Mouse (Mus musculus) left cerebral cortex, adult 8-10 months (tissue): ENCODE results near the gene Zeb2. TPM values are rescaled to one million over a fixed set of nuclear protein-coding genes. Genes with fewer than 3 reads are reported as not detected.
"Not testable (repeated sequence)": the region's sequence is repeated elsewhere in the genome, so short reads cannot be mapped to it uniquely, and the experiment has no call there.

Source experiments
- DNase-seq, 2 experiments: peaks; one replicate each; pipeline ENCODE4 v3.0.0; 2022; ENCODE audit warnings: low spot score in 2 of 2
- total RNA-seq, 4 experiments: library from RNA; stranded (reverse); gene quantifications; 2 replicates each; pipeline ENCODE4 v1.2.4; 2022

Gene Zeb2
- total RNA-seq, 4 experiments from 2014 or later = 162 to 184 (median 166) TPM

- no peak for DNase-seq
These were observed 5.0 kb downstream of the Zeb2 start for GRCm38 (mm10) chr2:45112021-45112747.

GRCm38 (mm10) chr2:45111571-45111970 lies 5.6 kb downstream of the Zeb2 start:
- DNase-seq = not testable (repeated sequence)

- no peak for DNase-seq
These were observed 6.3 kb downstream of the Zeb2 start for GRCm38 (mm10) chr2:45110757-45111411.

DNA sequence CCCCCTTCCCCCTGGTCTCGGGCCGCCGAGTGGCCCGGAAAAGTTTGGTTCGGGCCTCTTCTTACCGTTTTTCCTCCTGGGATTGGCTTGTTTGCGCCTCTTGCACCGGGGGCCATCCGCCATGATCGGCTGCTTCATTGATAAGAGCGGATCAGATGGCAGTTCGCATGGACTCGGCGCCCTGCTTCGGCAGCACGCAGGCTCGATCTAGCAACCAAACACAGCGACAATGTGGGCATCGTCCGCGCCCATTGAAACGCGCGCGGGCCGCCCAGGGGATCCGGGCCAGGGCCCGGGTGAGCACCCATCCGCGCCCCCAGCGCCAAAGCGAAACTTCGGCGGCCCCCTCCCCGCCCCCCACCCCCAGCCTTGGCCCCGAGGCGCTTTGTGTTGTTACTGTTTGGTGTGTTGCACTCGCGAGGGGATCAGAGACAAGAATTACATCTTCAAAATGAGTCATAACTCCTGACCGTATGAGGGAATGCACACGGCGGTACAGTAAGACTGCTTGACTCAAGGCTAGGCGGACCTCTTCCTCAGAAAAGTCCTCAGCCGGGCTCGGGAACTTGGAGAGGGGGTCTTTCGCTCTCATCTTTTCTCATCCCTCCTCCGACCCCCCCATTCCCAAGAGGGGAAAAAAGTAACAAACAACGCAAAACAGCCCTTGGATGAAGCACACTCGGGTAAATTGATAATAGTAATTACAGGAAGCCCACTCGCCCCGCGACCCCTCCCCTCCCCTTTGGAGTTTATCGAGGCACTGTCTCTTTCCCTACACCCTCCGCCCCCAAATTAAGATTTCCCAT lies 7.0 kb downstream of the Zeb2 start:
- DNase-seq = no peak

GRCm38 (mm10) chr2:45109161-45109950 lies 7.8 kb downstream of the Zeb2 start:
- DNase-seq = no peak

- no peak for DNase-seq
These were observed 8.6 kb downstream of the Zeb2 start for GRCm38 (mm10) chr2:45108521-45109091.

- no peak for DNase-seq
These were observed 9.6 kb downstream of the Zeb2 start for GRCm38 (mm10) chr2:45107555-45107954.

DNA sequence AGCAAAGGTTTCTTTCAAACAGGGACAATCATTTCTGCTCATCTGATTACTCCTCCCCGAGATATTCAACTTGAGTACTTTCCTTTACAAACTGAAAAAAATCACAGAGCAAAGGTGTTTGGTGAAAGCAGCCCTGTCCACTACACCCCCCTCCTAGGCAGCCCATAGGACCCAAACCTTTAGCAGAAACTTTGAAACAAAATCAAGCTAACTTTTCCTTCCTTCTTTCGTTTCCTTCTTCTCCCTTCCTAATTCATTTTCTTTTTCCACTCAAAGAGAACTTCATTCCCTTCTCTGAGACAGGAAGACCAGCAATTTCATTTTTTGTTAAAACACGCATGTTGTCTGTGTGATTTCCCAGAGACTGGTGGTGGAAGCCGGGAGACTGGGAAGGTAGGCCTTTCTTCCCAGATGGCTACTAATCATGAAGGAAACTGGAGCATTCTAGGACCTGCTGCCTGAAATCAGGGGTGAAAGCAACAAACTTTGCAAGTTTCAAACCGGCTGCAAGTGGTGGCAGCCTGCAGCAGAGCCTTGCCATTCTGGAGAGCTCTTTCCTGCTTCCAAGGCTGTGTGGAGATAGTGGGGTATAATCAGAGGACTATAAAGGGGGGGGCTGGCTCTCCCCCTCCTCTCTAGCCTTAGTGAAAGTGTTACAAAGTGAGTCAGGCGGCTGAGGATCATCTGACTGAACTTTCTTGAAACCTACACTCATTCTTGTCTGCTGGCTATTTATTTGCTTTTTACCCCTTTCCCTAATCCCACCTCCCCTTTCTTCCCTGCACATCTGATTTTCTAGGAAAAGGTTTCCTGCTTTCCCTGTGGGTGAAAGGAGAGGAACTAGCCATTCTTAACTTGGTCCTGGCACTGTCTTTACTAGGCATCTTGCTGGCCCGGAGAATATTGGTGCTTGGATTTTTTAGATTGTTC lies 11.0 kb downstream of the Zeb2 start:
- no peak for DNase-seq

DNA sequence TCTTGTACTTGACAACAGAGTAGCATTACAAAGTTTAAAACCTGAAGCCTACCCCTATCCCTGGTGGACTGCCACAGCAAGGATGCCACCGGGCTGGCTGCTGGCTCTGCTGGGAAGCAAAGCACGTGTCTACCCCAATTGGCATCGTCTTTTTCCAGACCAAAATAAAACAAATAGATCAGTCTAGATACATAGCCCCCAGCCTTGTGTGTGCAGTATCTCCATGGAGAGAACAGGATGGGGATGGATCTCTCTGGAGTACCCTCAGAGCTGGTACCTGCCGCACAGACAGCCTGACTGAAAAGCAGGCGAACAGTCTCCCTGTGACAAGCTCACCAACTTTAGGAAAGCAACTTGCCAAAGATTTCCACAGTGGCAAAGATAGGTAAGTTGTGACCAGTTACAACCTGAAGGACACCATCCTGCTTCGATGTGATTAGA lies 11.9 kb downstream of the Zeb2 start:
- DNase-seq = no peak

DNA sequence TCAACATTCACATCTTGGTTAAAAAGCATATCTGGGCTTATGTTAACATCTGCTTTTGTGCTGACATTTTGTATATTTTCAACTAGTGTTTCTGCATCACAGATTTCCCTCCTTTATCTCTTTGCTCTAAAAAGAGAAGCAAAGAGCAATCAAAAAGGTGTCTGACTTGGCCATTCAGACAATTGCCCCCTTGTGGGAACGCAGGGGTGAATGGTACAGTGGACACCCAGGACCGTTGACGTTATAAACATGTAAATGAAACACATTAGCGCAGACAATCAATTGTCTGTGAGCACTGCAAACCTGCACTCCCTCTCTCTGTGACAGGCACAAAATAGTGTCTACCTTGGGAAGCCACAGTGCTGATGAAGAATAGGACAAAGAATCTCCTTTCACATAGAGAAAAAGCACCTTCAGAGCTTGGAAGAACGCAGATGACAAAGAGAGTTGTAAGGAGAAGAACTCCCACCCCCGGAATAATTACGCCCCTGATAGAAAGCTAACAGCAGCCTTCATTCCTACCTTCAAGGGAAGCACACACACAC lies 12.6 kb downstream of the Zeb2 start:
- DNase-seq = no peak

- DNase-seq = no peak
These were observed 13.1 kb downstream of the Zeb2 start for GRCm38 (mm10) chr2:45104066-45104465.

GRCm38 (mm10) chr2:45103021-45103983 lies 13.9 kb downstream of the Zeb2 start:
- DNase-seq = no peak

- DNase-seq = no peak
These were observed 15.0 kb downstream of the Zeb2 start for GRCm38 (mm10) chr2:45102191-45102638.

DNA sequence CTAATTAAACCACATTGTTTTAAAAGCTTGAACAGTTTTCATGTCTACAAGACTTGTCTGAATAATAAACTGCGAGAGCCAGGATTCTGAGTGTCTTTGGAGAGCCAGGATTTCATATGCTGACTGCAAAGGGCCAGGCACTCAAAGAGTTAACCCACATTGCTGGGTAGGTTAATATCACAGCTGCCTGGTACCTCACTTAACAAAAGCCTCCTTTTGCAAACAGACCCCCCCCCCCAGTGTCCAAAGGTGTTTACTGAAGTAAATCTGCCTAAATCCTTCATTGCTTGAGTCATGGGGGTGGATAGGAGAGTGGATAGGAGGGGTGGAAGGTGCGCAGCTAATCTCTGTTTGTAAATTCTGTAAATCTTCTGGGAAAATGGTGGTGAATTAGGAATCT lies 15.6 kb downstream of the Zeb2 start:
- no peak for DNase-seq

- no peak for DNase-seq
These were observed 16.2 kb downstream of the Zeb2 start for GRCm38 (mm10) chr2:45101040-45101439.

DNA sequence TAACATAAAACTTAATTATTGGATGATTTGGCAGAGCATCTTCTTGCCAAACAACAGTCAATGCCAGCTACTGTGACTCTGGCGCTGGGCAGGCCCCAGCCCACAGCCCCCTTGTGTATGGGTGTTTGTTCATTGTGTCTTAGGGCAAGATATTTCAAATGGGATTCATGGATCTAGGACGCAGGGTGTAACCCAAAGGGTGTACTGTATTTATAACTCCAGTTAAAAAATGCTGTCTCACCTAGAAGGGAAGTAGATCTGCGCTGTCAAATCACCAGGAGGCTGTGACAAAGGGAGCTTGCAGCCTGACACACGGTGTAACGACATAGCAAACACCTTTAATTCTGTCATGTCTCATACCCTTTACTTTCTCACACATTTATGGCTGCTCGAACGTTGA lies 16.6 kb downstream of the Zeb2 start:
- no peak for DNase-seq

- DNase-seq = no peak
These were observed 17.2 kb downstream of the Zeb2 start for GRCm38 (mm10) chr2:45100017-45100416.

DNA sequence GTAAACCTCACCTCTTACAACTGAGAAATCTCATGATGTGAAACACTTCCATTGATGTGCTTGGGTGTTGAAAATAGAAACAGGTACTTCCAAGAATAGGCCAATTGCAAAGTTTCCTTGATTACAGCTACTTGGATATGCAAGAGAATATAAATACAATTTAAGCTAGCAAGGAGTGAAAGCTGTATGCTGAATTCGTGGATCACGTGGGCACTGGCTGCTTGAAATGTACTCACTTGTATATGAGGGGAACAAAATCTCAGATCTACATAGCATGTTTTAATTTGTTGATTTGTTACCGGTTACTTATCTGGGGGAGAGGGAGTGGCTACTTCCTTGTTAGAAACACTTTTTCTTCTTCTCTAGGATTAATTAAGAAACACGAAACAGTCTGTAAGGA lies 18.1 kb downstream of the Zeb2 start:
- DNase-seq = no peak
